Mouse (Mus musculus) megakaryocyte, embryonic 14.5 days (primary cell): ENCODE measurements around the gene Xrcc5.

ENCODE experiments used
- FLI1 ChIP-seq: IDR thresholded peaks from 2 replicates; pipeline ENCODE4 v1.6.1; 2012; ENCODE audit warnings: low read length, inconsistent platforms, mixed read lengths
- GATA1 ChIP-seq: IDR thresholded peaks from 3 replicates; pipeline ENCODE4 v1.6.1; 2012; ENCODE audit warnings: mixed read lengths, low read length, inconsistent platforms, borderline replicate concordance

- TF ChIP-seq GATA1 (no peak), FLI1 (no peak)
These were observed 8.2 kb downstream of the Xrcc5 start for GRCm38 (mm10) chr1:72315447-72315846.
